Mouse (Mus musculus): ENCODE data around the gene Gm20388.

The Gm20388 gene

DNA sequence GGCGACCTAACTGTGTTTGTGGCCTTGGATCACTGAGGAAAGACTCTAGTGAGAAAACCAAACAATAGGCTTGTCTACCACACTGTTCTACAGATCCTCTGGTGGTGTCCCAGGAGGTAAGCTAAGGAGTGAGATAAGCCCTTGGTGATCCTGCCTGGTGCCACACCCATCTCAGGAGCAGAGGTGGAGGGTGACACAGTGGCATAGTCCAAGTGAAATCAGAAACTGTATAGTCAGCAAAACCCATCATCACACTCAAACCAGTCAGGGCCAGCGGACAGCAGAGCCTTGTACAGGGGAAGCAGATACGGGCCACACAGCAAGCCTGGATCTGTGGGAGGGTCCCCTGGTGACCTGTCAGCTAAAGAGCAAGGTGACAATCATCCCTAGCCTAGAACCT is 1454.5 kb downstream of the Gm20388 start:
- no peak for DNase-seq

GRCm38 (mm10) chr8:121366655-121367054 is 1456.0 kb downstream of the Gm20388 start:
- DNase-seq = no peak

DNA sequence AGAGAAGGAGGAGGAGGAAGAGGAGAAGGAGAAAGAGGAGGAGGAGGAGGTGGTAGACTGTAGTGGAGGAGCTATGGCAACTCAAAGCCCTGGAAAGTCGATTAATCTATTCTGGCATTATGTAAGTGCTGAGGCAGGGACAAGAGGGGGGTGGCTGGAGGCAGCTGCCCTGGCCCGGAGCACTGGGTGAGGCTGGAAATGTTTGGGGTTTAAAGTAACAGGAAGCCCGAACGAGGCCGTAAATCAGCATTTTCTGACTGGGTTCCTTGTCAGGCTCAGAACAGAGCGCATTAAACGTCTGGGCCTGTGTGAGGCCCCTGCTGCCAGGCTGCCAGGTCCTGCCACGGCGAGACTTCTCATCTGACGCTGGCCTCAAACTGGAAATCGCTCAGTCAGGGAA is 1458.2 kb downstream of the Gm20388 start:
- DNase-seq = no peak

- no peak for DNase-seq
Observed at GRCm38 (mm10) chr8:121369378-121369777, 1458.7 kb downstream of the Gm20388 start.

GRCm38 (mm10) chr8:121371287-121371686 is 1460.6 kb downstream of the Gm20388 start:
- DNase-seq = no peak

- no peak for DNase-seq
Observed at GRCm38 (mm10) chr8:121371911-121372638, 1461.4 kb downstream of the Gm20388 start.

GRCm38 (mm10) chr8:121372639-121372986 is 1462.0 kb downstream of the Gm20388 start:
- no peak for DNase-seq

DNA sequence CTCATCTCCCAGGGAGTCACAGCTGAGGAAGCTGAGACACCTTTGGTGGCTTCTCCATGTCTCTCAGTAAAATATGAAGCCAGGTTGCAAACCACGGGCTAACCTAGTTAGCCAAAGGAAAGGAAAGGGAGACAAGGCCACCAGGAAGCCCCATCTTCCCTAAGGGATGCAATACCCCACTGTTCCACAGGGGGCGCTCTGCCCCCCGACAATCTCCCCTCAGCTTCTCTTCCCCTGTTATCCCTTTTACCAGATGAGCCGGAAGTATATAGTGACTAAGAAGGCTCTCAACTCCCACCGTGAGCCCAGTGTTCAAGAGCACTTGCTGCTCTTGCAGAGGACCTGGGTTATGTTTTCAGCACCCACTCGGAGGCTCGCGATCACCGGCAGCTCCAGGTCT is 1463.6 kb downstream of the Gm20388 start:
- DNase-seq = no peak

DNA sequence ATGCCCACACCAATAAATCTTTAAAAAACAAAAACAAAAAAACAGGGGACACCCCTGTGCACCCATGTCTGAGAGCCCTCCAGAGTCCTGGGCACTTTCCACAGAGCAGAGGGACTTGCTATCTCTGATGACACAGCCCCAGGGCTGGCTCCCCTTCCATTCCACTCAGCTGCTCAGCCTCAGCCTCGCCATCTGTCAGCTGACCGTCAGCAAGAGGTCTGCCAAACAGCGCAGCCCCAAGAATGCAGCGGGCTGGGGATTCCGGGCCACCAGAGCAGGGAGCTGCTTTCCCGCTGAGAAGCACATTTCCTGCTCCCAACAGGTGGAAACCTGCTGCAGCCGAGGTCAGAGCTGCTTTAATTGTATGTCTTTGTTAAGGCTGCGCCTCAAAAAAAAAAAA is 1464.1 kb downstream of the Gm20388 start:
- peak; percentile 75 for DNase-seq

GRCm38 (mm10) chr8:121376116-121376950 is 1465.7 kb downstream of the Gm20388 start:
- DNase-seq = no peak

DNA sequence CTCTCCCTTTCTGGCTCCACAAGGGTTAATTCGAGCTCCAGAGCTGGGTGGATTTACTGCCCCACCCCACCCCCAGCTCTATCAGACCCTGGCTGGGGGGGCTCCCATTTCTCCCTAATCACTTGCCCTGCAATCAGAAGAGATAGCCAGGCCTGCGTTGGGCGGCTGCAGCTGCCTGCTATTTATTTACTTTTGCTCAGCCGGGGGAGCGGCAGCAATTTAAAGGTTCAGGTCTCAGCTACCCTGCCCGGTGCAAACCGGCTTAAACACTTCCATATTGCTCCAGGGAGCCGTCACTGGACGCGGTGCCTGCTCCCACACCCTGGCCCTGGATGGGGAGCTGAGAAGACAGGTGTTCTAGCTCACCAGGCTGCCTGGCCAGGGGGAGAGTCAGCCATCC is 1467.0 kb downstream of the Gm20388 start:
- DNase-seq = peak; percentile 81

DNA sequence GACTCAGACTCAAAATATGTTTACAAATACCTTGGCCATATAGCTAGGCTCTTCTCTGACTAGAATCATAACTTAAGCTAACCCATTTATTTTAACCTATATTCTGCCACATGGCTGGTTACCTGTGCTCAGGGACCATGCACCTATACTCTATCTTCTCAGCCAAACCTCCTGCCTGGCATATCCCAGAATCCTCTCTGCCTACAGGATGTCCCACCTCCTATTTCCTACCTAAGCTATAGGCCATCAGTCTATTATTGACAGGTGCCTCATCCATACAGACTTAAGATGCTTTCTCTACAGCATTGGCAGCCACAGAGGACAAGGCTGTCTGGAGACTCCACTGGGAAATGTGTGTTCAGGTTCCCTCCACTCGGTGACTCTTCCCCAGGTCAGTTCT is 1468.7 kb downstream of the Gm20388 start:
- no peak for DNase-seq

DNA sequence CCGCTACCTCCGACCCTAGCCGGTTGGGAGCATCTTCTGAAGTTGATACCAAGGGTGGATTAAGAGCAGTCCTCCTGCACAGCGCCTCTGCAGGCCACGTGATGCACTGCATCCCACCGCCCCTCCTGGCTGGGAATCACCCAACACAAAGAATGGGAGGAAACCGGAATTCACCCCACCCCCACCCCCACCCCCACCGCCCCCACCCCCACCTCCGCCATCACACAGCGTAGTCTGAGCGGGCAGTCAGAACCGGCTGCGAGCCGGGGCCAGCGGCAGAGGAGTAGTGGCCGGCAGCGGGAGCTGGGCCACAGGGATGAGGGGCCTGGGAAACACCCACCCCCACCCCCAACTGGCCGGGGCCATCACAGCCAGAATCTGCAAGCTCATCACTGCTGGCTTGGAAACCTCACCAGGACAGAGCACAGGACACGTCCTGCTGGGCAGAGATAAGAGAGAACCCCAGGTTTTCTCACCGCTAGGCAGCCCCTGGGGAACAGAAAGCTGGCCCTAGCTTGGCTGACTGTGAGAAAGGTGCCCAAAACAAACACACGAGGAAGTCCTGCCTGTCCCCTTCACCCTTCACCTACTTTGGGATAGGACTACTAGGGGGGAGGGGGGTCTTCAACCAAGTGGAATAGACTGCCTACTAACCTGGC is 1472.1 kb downstream of the Gm20388 start:
- DNase-seq = peak; percentile 87

DNA sequence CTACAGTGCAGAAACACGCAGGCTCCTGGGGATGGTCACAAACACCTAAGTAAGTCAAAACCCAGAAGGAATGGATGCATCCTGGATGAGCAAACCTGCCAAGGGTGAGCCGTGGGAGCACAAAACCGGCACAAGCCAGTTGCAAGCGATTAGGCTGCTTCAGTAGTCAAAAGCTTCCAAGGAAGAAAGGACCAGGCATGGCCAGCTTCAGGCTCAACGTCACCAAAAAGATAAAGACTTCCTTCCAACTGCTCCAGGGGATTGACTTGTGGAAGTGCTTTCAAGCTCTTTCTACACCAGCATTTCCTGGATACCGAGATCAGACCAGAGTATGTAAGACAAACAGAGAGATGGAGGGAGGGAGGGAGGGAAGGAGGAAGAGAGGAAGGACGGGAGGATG is 1474.9 kb downstream of the Gm20388 start:
- no peak for DNase-seq

- peak; percentile 81 for DNase-seq
Observed at GRCm38 (mm10) chr8:121390608-121391007, 1480.0 kb downstream of the Gm20388 start.

DNA sequence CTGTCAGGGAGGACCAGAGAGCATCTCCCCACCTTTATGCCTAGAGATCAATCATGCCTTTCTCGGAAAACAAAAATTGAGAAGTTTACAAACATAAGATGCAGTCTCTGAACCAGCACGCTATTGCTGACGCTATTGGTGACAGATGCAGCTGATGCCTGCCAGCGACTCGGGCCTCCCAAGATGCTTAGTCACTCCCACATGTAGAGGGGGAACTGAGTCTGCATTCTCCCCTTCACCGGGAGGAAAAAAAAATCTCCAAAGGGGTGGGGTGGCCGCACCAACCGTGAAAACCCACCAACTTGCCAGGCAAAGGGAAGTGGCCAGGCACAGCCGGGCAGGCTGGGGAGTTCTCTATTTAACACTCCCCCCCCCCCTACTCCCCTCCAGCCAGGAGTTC is 1480.6 kb downstream of the Gm20388 start:
- no peak for DNase-seq

DNA sequence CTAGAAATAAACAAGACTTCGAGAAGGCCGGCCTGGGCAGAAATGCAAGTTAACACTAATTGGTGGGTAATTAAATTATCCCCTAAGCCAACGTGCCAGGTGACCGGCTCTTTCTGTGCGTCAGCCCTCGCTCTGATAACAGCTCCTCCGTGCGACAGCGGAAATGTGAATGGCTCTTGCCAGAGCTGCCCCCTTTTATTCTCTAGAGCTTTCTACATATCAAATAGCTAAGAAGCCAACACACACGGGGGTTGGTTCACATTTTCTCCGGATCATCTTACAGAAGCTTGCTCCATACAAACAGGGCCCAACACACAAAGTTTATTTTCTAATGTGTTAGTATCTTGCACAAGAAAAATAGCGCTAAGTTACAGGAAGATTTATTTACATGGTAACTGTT is 1481.1 kb downstream of the Gm20388 start:
- peak; percentile 57 for DNase-seq

DNA sequence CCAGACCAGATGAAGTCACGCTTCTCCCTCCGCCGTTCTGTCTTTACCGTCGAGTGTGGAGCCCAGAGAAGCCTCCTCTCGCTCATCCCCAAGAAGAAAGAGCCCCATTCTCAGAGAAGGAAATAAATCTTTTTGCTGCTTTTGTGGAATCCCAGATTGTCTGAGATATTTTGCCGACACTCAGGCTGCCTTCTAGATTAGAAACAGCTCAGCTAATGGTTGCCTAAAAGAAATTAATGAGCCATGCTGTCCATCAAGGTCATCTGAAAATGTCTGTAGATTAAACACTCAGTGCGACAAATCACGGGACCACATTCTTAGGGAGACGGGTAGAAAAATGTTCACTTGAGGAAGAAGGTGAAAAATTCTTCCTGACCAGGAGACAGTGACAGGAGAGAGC is 1481.8 kb downstream of the Gm20388 start:
- DNase-seq = no peak

GRCm38 (mm10) chr8:121393111-121393510 is 1482.5 kb downstream of the Gm20388 start:
- DNase-seq = peak; percentile 88

- no peak for DNase-seq
Observed at GRCm38 (mm10) chr8:121394686-121395085, 1484.0 kb downstream of the Gm20388 start.

DNA sequence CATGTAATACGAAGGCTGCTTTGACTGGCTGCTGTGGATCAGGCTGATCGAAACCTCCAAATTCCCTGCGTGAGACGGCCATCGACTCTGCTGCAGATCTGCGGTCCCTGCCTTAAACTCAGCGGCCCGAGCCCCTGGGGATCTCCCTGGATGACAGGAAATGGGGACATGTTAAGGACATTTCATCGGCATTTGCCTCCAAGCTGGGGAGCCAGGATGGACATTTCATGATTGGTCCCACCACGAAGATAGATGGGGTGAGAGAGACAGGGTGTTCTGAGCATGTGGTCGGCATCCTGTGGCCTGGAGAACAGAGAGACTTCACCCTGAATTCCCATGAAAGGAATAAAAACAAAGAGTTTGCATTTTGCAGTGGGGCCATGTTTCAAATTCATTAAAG is 1484.7 kb downstream of the Gm20388 start:
- no peak for DNase-seq

DNA sequence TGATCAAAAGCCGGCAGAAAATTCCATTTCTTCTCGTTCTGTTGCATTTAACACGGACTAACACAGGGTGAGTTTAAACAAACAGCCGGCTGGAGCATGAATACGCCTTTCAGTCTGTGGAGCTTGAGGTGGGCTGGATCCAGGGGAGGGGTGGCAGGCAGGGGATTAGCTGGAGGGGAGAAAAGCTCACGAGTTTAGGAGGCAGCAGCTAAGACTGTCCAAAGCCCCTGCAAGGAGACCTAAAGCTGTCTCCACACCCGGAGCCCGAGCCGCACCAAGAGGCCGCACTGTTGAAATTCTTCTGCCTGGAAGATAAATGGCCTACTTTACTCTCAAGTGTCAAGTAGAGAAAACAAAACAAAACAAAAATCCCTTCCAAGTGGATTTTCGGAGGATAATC is 1485.5 kb downstream of the Gm20388 start:
- DNase-seq = no peak

DNA sequence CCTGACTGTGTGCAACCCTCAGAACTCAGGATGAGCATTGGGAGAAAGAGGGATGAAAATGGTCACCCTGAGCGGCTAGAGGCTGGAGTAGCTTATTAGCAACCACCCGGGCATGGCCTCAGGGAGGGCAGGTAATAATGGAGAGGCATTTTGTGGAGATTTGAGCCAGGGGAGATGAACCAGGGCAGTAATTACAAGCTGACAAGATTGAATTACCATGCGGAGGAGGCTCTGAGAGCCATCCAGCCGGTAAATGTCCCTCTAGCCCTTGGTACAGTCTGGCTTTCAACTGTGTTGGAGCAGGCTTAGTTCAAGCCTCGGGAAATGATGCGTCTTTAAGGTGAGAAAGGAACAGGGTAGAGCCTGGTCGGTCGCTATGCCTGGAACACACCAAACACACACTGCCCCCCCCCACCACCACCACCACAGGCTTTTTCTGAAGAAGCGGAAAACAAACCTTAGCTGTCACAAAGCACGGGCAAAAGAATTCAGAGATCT is 1486.6 kb downstream of the Gm20388 start:
- DNase-seq = no peak

DNA sequence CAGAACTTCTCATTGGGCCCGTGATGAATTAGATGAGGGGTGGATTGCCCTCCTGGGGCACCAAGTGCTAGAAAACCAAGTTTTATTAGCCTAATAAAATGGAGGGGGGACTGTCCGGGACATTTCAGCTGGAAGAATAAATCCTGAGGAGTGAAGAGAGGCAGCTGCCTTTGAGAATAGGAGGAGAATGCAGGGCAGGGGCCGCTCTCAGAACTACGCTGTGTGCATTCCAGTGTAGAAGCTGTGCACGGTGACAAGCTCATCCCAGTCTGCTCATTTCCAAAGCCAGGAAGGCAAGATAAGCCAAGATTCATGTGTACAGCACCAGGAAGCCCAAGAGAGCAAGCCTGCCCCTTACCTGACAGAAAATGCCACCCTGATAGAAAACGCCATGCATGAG is 1487.4 kb downstream of the Gm20388 start:
- no peak for DNase-seq
